Mouse (Mus musculus) ovary, postnatal 14 days (tissue): Measurements from ENCODE around the gene Ppp1r3f.
A peak's percentile ranks its signal among the peaks of the same experiment; 100 is the strongest.

ENCODE experiments used
- DNase-seq: peaks from one replicate; pipeline ENCODE4 v3.0.0; 2022; ENCODE audit warnings: low spot score

The Ppp1r3f gene

GRCm38 (mm10) chrX:7574087-7574884, at the start of gene Ppp1r3f:
Gene Ppp1r3f (minus strand): TSS chrX:7574283.
- DNase-seq = peak; percentile 76

GRCm38 (mm10) chrX:7617889-7618551, 43.9 kb upstream of the Ppp1r3f start:
- no peak for DNase-seq

- DNase-seq = no peak
These were observed 36.6 kb upstream of the Ppp1r3f start for GRCm38 (mm10) chrX:7610536-7611258.

GRCm38 (mm10) chrX:7610035-7610434, 36.0 kb upstream of the Ppp1r3f start:
- no peak for DNase-seq

GRCm38 (mm10) chrX:7606783-7607182, 32.7 kb upstream of the Ppp1r3f start, which contains the start of gene Cacna1f:
Gene Cacna1f (plus strand): TSS chrX:7607083.
- DNase-seq = no peak

- DNase-seq = no peak
These were observed 31.5 kb upstream of the Ppp1r3f start for GRCm38 (mm10) chrX:7605575-7605941.

GRCm38 (mm10) chrX:7604879-7605574, 30.9 kb upstream of the Ppp1r3f start, which contains the start of gene Ccdc22:
Gene Ccdc22 (minus strand): TSS chrX:7605517.
- DNase-seq = peak; percentile 52

GRCm38 (mm10) chrX:7604004-7604403, 29.9 kb upstream of the Ppp1r3f start:
- DNase-seq = no peak

- DNase-seq = no peak
These were observed 21.3 kb upstream of the Ppp1r3f start for GRCm38 (mm10) chrX:7595371-7595770.

- DNase-seq = no peak
These were observed 12.3 kb upstream of the Ppp1r3f start for GRCm38 (mm10) chrX:7586356-7586755.

- no peak for DNase-seq
These were observed 9.8 kb upstream of the Ppp1r3f start for GRCm38 (mm10) chrX:7583881-7584280.

- DNase-seq = no peak
These were observed 7.1 kb upstream of the Ppp1r3f start for GRCm38 (mm10) chrX:7581151-7581550.

- no peak for DNase-seq
These were observed 775 bp upstream of the Ppp1r3f start for GRCm38 (mm10) chrX:7574885-7575231.

GRCm38 (mm10) chrX:7573176-7574086, 652 bp downstream of the Ppp1r3f start, which contains the start of gene Foxp3:
Gene Foxp3 (plus strand): TSS chrX:7573644.
- peak; percentile 7 for DNase-seq

- DNase-seq = no peak
These were observed 1.6 kb downstream of the Ppp1r3f start for GRCm38 (mm10) chrX:7572466-7572865.

GRCm38 (mm10) chrX:7571565-7572136, 2.4 kb downstream of the Ppp1r3f start:
- DNase-seq = no peak

GRCm38 (mm10) chrX:7570481-7571175, 3.5 kb downstream of the Ppp1r3f start:
- DNase-seq = no peak

- no peak for DNase-seq
These were observed 6.6 kb downstream of the Ppp1r3f start for GRCm38 (mm10) chrX:7567491-7567890.

- DNase-seq = no peak
These were observed 7.7 kb downstream of the Ppp1r3f start for GRCm38 (mm10) chrX:7566352-7566751.

- DNase-seq = no peak
These were observed 11.0 kb downstream of the Ppp1r3f start for GRCm38 (mm10) chrX:7563076-7563475.
